Mouse (Mus musculus): ENCODE measurements at regions not wholly inside any gene's neighbourhood (a gene's known extent, or its start where the extent isn't known, plus 50 kb on each side); places are given as distances from the start of the nearest gene placed in this dataset.
A peak's percentile ranks its signal among the peaks of the same experiment; 100 is the strongest.

DNA sequence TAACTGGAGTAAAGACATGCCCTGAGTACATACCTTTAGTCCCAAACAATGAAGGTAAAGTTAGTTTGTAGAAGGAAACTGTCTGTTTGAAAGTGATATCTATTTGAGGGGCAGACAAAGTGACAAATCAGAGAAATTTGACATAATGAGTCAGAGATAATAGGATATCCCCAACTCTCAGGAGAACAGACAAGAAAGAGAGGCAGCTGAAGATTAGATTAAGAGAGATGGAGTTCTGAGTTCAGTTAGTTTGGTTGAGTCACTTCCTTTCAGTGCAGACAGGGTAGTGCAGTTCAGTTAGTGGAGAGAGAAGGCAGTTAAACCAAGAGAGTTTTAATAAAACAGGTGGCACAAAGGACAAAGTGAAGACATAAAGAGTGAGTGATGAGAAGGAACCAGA is 477.4 kb upstream of the Diaph2 start:
- H3K4me2 ChIP-seq (ENCODE audit: low read depth): no peak overlapping the region
- DNase-seq (ENCODE audit: low read depth in 3 of 3, low spot score in 3 of 3): no peak
- H3K4me1 ChIP-seq (replicated peaks; ENCODE audit: control insufficient read depth in 2 of 2, insufficient read depth in 2 of 2, low read length in 1 of 2): no peaks in the 10 kb centered on the region
- TF ChIP-seq EP300 (IDR thresholded peaks at IDR 0.05; ENCODE audit: low read depth) (no peak), CTCF (IDR thresholded peaks at IDR 0.05; ENCODE audit: low read depth) (no peak)
- no peak overlapping the region for H3K27ac ChIP-seq
- no peak overlapping the region for H3K9ac ChIP-seq (replicated peaks)
- no peaks in the 10 kb centered on the region for H3K9me3 ChIP-seq (ENCODE audit: control insufficient read depth, low read length)
- no peak for ATAC-seq (ENCODE audit: insufficient read depth)
- H3K27me3 ChIP-seq (ENCODE audit: control insufficient read depth, insufficient read depth, low read length): no peaks in the 10 kb centered on the region
- no peak overlapping the region for H3K4me3 ChIP-seq (ENCODE audit: insufficient read depth in 1 of 2, low read depth in 2 of 2, low read length in 2 of 2)
- no peaks in the 10 kb centered on the region for H3K36me3 ChIP-seq (replicated peaks; ENCODE audit: control insufficient read depth, insufficient read depth, low read depth)

DNA sequence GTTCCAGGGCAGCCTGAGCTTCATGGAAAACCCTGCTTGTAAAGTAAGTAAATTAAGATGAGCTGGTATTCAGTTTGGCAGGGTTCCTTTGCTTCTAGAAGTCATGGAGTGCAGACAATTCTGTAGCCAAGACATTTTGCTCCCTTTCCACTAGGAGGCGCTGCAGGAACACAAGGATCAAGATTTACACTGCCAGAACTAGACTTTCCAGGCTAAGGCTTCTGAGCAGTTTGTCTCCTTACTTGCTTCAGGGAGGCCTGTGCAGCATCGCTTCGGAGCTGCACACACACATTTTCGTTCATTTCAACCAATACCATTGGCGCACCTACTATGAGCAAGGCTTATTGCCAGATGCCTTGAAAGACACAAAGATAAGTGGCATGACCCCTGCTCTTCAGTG is 445.6 kb upstream of the Diaph2 start:
- no peaks in the 10 kb centered on the region for H3K4me1 ChIP-seq (replicated peaks; ENCODE audit: control insufficient read depth in 2 of 2, insufficient read depth in 2 of 2, low read length in 1 of 2)
- no peak overlapping the region for H3K27ac ChIP-seq
- H3K9ac ChIP-seq (replicated peaks): no peak overlapping the region
- no peaks in the 10 kb centered on the region for H3K36me3 ChIP-seq (replicated peaks; ENCODE audit: control insufficient read depth, insufficient read depth, low read depth)
- no peak overlapping the region for H3K4me3 ChIP-seq (ENCODE audit: insufficient read depth in 1 of 2, low read depth in 2 of 2, low read length in 2 of 2)
- H3K9me3 ChIP-seq (ENCODE audit: control insufficient read depth, low read length): no peaks in the 10 kb centered on the region
- ATAC-seq (ENCODE audit: insufficient read depth) (no peak), DNase-seq (ENCODE audit: low read depth in 3 of 3, low spot score in 3 of 3) (peak; percentile 0 to 1 (median 1))
- no peaks in the 10 kb centered on the region for H3K27me3 ChIP-seq (ENCODE audit: control insufficient read depth, insufficient read depth, low read length)
- 18% methylated on average over 5 of the region's 5 CpGs for WGBS (ENCODE audit: insufficient replicate concordance)
- TF ChIP-seq EP300 (IDR thresholded peaks at IDR 0.05; ENCODE audit: low read depth) (no peak), CTCF (IDR thresholded peaks at IDR 0.05; ENCODE audit: low read depth) (peak; percentile 58)
- H3K4me2 ChIP-seq (ENCODE audit: low read depth): no peak overlapping the region

DNA sequence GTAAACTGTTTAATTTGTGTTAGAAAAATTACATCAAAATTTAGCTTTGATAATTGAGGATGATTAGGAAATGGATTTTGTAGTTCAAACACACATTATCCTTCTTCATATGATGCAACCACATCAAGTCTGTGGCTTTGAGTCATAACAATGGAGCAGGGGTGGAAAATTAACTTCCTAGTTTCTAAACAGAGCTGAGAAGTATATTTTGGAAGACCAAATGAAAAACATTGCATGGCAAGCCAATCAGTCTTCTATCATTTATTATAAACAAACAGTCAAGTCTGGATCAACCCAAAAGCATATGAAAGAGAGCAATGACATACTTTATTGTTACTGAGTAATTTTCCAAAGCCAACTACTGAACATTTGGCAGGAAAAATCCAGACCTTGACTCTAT is 440.2 kb upstream of the Diaph2 start:
- H3K9ac ChIP-seq (replicated peaks): no peak overlapping the region
- H3K4me3 ChIP-seq (ENCODE audit: insufficient read depth in 1 of 2, low read depth in 2 of 2, low read length in 2 of 2): no peak overlapping the region
- no peak for TF ChIP-seq CTCF (IDR thresholded peaks at IDR 0.05; ENCODE audit: low read depth)
- TF ChIP-seq EP300 (IDR thresholded peaks at IDR 0.05; ENCODE audit: low read depth): no peak
- H3K4me1 ChIP-seq (replicated peaks; ENCODE audit: control insufficient read depth in 2 of 2, insufficient read depth in 2 of 2, low read length in 1 of 2): no peaks in the 10 kb centered on the region
- no peaks in the 10 kb centered on the region for H3K27me3 ChIP-seq (ENCODE audit: control insufficient read depth, insufficient read depth, low read length)
- ATAC-seq (ENCODE audit: insufficient read depth) (no peak), DNase-seq (ENCODE audit: low read depth in 3 of 3, low spot score in 3 of 3) (no peak)
- H3K9me3 ChIP-seq (ENCODE audit: control insufficient read depth, low read length): no peaks in the 10 kb centered on the region
- H3K36me3 ChIP-seq (replicated peaks; ENCODE audit: control insufficient read depth, insufficient read depth, low read depth): no peaks in the 10 kb centered on the region
- H3K27ac ChIP-seq: no peak overlapping the region
- no peak overlapping the region for H3K4me2 ChIP-seq (ENCODE audit: low read depth)

DNA sequence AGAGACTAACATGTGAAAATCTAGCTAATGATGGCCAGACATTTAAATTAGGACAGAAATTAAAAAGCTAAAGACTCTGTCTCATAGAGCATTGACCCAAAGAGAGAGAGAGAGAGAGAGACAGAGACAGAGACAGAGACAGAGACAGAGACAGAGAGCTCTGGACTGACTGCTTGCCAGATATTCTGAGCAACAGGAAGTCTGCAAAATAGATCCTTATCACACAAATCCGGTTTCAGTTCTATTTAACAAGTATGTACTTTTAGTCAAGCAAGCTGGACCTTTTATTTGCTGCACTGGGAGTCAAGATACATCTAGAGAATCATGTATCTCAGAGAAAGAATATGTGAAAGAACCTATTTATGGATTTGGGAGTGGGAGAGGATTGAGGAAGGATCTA is 420.1 kb upstream of the Diaph2 start:
- DNase-seq (ENCODE audit: low read depth in 3 of 3, low spot score in 3 of 3) (no peak), ATAC-seq (ENCODE audit: insufficient read depth) (no peak)
- H3K9me3 ChIP-seq (ENCODE audit: control insufficient read depth, low read length): no peaks in the 10 kb centered on the region
- TF ChIP-seq EP300 (IDR thresholded peaks at IDR 0.05; ENCODE audit: low read depth) (no peak), CTCF (IDR thresholded peaks at IDR 0.05; ENCODE audit: low read depth) (no peak)
- no peak overlapping the region for H3K4me2 ChIP-seq (ENCODE audit: low read depth)
- H3K9ac ChIP-seq (replicated peaks): no peak overlapping the region
- WGBS (ENCODE audit: insufficient replicate concordance): 18% methylated on average over 1 of the region's 1 CpGs
- no peak overlapping the region for H3K27ac ChIP-seq
- no peaks in the 10 kb centered on the region for H3K27me3 ChIP-seq (ENCODE audit: control insufficient read depth, insufficient read depth, low read length)
- H3K36me3 ChIP-seq (replicated peaks; ENCODE audit: control insufficient read depth, insufficient read depth, low read depth): no peaks in the 10 kb centered on the region
- no peaks in the 10 kb centered on the region for H3K4me1 ChIP-seq (replicated peaks; ENCODE audit: control insufficient read depth in 2 of 2, insufficient read depth in 2 of 2, low read length in 1 of 2)
- H3K4me3 ChIP-seq (ENCODE audit: insufficient read depth in 1 of 2, low read depth in 2 of 2, low read length in 2 of 2): no peak overlapping the region

DNA sequence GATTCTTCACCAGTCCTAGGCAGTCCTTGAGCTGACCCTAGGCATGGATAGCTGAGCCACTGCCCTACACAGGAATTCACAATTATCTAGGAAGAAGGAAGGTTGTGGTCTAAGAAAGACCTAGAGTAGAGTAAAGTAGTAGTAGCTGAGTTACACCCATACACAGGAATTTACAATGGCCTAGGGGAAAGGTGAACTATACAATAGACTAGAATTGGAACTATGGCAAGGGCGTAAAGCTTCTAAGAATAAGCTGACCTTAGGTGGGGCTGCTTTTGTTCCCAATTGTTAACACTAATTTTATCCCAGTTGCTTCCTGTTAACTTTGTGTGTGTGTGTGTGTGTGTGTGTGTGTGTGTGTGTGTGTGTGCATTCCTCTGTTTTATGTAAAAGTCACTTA is 416.7 kb upstream of the Diaph2 start:
- no peak overlapping the region for H3K9ac ChIP-seq (replicated peaks)
- no peak for ATAC-seq (ENCODE audit: insufficient read depth)

More for the DNA sequence above, 416.7 kb upstream of the Diaph2 start:
- Histone ChIP-seq H3K36me3 (replicated peaks; ENCODE audit: control insufficient read depth, insufficient read depth, low read depth) (no peaks in the 10 kb centered on the region), H3K27ac (no peak overlapping the region), H3K4me3 (ENCODE audit: insufficient read depth in 1 of 2, low read depth in 2 of 2, low read length in 2 of 2) (no peak overlapping the region), H3K4me2 (ENCODE audit: low read depth) (no peak overlapping the region), H3K27me3 (ENCODE audit: control insufficient read depth, insufficient read depth, low read length) (no peaks in the 10 kb centered on the region), H3K4me1 (replicated peaks; ENCODE audit: control insufficient read depth in 2 of 2, insufficient read depth in 2 of 2, low read length in 1 of 2) (no peaks in the 10 kb centered on the region), H3K9me3 (ENCODE audit: control insufficient read depth, low read length) (no peaks in the 10 kb centered on the region)
- TF ChIP-seq EP300 (IDR thresholded peaks at IDR 0.05; ENCODE audit: low read depth) (no peak), CTCF (IDR thresholded peaks at IDR 0.05; ENCODE audit: low read depth) (no peak)
- WGBS (ENCODE audit: insufficient replicate concordance): 73% methylated on average over 1 of the region's 1 CpGs
- DNase-seq (ENCODE audit: low read depth in 3 of 3, low spot score in 3 of 3): no peak

All from liver, embryonic 14.5 days (tissue).